Mouse (Mus musculus): ENCODE results near the gene S1pr2.
A peak's percentile ranks its signal among the peaks of the same experiment; 100 is the strongest.

S1pr2 gene

GRCm38 (mm10) chr9:20971751-20972140, 4.8 kb downstream of the S1pr2 start:
- DNase-seq (ENCODE audit: low read depth, low spot score) = peak; percentile 45

GRCm38 (mm10) chr9:20966747-20967146, 9.8 kb downstream of the S1pr2 start:
- DNase-seq (ENCODE audit: low read depth, low spot score) = no peak

GRCm38 (mm10) chr9:20966008-20966407, 10.6 kb downstream of the S1pr2 start:
- no peak for DNase-seq (ENCODE audit: low read depth, low spot score)

GRCm38 (mm10) chr9:20965606-20966005, 11.0 kb downstream of the S1pr2 start:
- DNase-seq (ENCODE audit: low read depth, low spot score) = no peak

GRCm38 (mm10) chr9:20961557-20961956, 15.0 kb downstream of the S1pr2 start:
- DNase-seq (ENCODE audit: low read depth, low spot score) = no peak

GRCm38 (mm10) chr9:20959430-20959938, 17.1 kb downstream of the S1pr2 start, which contains the start of gene Dnmt1:
TSS of gene Dnmt1 (minus strand) at chr9:20959888.
- DNase-seq (ENCODE audit: low read depth, low spot score) = no peak

- no peak for DNase-seq (ENCODE audit: low read depth, low spot score)
These were observed 19.6 kb downstream of the S1pr2 start for GRCm38 (mm10) chr9:20956989-20957388.

GRCm38 (mm10) chr9:20952520-20953227, 23.9 kb downstream of the S1pr2 start:
- peak; percentile 97 for DNase-seq (ENCODE audit: low read depth, low spot score)

- DNase-seq (ENCODE audit: low read depth, low spot score) = no peak
These were observed 24.5 kb downstream of the S1pr2 start for GRCm38 (mm10) chr9:20951966-20952519.

GRCm38 (mm10) chr9:20951441-20951840, 25.1 kb downstream of the S1pr2 start:
- DNase-seq (ENCODE audit: low read depth, low spot score) = no peak

- no peak for DNase-seq (ENCODE audit: low read depth, low spot score)
These were observed 26.2 kb downstream of the S1pr2 start for GRCm38 (mm10) chr9:20950419-20950818.

- DNase-seq (ENCODE audit: low read depth, low spot score) = no peak
These were observed 30.3 kb downstream of the S1pr2 start for GRCm38 (mm10) chr9:20946066-20946880.

- no peak for DNase-seq (ENCODE audit: low read depth, low spot score)
These were observed 31.7 kb downstream of the S1pr2 start for GRCm38 (mm10) chr9:20944697-20945370.

GRCm38 (mm10) chr9:20943911-20944310, 32.7 kb downstream of the S1pr2 start:
- DNase-seq (ENCODE audit: low read depth, low spot score) = no peak

- peak; percentile 19 for DNase-seq (ENCODE audit: low read depth, low spot score)
These were observed 33.2 kb downstream of the S1pr2 start for GRCm38 (mm10) chr9:20943396-20943795.

GRCm38 (mm10) chr9:20923258-20923657, 53.3 kb downstream of the S1pr2 start:
- no peak for DNase-seq (ENCODE audit: low read depth, low spot score)

- no peak for DNase-seq (ENCODE audit: low read depth, low spot score)
These were observed 60.4 kb downstream of the S1pr2 start for GRCm38 (mm10) chr9:20916160-20916559.

All from skeletal muscle tissue, adult 2 months (tissue).